Mouse (Mus musculus): ENCODE data around the gene Phf23.
"Not testable (repeated sequence)": the region's sequence is repeated elsewhere in the genome, so short reads cannot be mapped to it uniquely, and the experiment has no call there.

The Phf23 gene

DNA sequence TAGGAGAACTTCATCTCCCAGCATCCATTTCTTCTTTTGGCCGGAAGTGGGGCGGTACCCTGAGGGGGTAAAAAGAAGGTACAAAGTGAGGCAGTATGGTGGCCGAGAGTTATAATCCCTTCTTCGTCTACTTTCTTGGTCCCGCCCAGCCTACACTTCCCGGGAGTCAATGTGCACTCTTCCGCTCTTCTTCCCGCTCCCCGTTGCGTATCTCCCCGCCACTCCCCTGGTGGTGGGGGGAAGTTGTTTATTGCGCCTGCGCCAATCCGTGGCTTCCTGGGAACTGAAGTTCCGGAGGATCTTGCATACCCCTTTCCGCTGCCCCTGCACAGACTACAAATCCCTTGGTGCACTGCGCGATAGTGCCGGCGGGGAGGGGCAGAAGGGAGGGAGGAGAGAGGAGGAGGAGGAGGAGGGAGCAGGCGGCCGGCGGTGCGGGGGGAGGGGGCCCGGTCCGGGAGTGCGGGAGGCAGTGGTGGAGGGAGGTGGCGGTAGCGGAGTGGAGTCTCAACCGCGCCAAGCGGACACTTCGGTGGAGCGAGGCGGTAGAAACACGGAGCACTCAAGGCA, at the start of gene Phf23:
TSS of gene Phf23 (plus strand) at position 387 of the 570 bp plus-strand sequence.
- DNase-seq (ENCODE audit: low read depth), result peak; percentile 100

DNA sequence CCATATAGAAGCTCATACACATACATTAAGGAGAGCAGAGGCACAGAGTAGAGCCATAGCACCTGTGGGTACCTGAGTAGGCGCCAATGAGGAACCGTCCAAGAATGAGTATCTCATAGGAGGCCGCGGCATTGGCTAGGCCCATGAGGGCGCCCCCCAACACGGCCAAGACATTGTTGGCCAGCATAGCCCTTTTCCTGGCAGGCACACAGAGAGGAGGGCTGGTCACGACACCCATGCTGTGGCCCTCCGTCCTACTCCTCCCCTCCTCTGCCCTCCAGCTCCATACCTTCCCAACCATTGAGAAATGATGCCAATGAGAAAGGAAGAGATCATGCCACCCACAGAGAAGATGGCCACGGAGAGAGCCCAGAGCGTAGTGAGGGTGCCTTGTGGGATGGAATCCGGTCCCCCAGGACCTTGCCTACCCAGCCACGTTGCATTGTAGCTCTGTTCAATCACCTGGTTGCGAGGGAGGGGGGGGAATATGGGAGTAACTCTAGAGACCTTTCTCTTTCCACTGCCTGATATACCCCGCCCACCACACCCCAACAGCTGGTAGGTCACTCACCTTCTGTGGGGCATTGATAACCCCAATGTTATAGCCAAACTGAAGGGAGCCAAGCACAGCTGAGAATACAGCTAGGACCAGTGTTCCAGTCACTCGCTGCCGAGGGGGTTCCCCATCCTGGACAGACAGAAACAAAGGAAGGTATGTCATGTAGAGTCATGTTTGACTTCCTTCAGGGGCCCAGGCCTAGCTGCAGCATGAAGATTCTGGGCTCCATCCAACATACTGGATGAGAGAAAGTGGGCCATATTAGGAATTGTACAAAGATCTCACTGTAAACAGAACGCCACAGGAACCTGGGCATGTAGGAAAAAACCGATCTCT, 49.3 kb upstream of the Phf23 start:
- DNase-seq (ENCODE audit: low read depth), result no peak

DNA sequence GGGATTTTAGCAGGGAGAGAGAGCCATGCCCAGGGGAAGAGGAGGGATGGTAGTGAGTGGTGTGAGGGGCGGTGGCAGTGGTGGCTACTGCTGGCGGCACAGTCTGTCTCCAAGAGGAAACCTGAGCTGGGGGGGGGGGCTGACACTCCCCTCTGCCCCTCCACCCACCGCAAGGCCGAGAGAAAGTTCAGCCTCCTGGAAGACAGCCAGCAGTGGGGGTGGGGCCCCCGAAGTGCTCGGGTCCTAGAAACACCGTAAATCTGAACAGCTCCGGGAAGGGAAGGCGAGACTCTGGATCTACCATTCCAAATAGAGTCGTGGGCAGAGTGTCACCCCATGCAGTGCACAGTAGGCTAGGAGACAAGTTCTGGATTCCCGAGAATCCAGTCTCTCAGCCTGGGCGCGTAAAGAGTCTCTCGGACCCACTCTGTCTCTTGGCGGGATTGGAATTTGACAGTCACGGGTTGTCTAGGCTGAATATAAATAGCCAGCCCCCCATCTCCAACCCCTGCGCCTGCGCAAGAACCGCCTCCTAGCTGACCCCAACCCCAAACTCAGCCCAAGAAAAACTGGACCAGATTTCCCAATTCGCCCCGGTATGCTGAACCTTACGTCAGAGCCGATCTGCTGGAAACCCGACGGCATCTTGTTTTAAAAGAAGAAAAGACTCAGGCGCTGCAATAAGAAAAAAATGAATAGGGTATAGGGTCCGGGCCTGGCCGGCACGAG, 48.1 kb upstream of the Phf23 start:
- DNase-seq (ENCODE audit: low read depth), result peak; percentile 52

DNA sequence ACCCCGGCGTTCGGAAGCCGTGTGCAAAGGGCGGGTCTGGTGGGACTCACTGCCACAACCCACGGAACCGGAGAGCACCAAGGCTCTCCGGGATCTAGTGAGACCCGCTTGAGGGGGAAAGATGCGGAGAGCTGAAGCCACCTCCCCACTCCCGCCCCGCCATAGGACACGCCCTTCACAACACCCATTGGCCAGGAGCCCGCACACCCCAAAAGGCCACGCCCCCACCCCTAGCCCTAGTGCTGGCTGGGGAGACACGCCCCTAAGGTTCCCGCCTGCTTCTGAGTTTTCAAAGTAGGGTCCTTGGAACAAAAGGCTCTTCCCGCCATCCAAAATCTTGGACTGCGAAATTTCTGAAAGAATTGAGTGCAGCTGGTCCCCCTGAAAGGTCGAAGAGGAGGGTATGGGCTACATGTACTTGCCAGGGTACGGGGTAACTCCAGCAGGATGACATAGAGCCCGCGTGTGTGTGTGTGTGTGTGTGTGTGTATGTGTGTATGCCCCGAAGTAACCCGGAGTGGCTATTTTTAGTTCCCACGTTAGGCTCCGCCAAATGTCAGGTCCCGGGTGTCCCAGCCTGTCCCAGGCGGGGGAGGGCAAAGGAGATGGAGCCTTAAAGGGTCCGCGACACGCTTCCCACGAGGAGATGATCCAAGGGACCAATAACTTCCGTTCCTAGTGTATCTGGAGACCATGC, 47.4 kb upstream of the Phf23 start, which contains the start of gene Slc2a4:
TSS of gene Slc2a4 (minus strand) at position 123 of the 697 bp plus-strand sequence.
- DNase-seq (ENCODE audit: low read depth), result peak; percentile 92

DNA sequence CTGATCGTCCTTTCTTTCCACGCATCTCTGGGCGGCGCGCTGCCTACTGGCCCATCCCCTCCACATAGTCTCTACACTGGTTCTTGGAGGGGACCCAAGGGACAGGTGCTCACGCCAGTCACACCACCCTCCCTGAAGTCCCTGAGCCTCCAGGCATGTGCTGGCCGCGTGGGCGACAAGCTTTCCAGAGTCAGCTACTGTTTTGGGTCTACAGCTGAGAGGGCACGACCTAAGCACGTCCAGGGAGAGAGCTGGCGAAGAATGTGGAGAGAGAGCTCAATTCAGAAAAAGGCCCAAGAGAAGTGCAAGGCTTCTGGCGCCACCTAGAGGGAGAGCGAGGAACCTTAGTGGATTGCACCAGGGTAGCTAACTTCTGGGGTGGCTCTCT, 46.8 kb upstream of the Phf23 start:
- DNase-seq (ENCODE audit: low read depth), result peak; percentile 90

DNA sequence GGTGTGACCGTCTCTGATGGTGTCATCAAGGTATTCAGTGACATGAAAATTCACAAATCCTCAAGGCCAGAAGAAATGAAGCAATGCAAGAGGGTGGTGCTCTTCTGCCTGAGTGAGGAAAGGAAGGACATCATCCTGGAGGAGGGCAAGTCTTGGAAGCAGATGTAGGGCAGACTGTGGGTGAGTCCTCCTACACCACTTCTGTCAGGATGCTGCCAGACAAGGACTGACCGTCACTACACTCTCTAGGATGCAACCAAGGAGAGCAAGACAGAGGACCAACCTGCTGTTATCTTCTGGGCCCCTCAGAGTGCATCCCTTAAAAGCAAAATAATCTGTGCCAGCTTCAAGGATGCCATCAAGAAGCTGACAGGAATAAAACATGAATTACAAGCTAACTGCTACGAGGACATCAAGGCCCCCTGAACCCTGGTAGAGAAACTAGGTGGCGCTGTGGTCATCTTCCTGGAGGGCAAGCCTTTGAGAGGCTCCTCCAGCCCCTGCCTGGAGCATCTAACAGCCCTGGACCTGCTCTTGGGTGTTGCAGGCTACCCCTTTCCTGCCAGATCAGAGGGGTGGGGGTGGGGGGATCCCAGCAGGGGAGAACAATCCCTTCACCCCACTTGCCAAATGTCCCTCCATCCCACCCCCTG, 44.6 kb upstream of the Phf23 start:
- peak; percentile 50 for DNase-seq (ENCODE audit: low read depth)

DNA sequence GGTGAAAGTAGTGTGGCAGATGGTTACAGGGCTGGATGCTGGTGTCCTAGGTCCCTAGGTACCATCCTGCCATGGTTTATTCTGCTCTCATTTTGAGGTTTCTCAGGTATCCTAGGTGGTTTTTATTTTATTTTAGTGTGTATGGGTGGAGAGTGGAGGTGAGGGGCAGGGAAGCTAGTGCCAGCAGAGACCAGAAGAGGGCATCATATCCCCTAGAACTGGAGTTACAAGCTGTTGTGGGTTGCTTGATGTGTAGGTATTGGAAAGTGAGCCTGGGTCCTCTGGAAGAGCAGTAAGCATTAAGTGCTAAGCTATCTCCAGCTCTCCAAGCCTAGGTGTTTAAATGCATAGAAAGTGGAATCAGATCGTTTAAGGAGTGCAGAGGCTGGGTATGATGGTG, 43.3 kb upstream of the Phf23 start:
- peak; percentile 46 for DNase-seq (ENCODE audit: low read depth)

DNA sequence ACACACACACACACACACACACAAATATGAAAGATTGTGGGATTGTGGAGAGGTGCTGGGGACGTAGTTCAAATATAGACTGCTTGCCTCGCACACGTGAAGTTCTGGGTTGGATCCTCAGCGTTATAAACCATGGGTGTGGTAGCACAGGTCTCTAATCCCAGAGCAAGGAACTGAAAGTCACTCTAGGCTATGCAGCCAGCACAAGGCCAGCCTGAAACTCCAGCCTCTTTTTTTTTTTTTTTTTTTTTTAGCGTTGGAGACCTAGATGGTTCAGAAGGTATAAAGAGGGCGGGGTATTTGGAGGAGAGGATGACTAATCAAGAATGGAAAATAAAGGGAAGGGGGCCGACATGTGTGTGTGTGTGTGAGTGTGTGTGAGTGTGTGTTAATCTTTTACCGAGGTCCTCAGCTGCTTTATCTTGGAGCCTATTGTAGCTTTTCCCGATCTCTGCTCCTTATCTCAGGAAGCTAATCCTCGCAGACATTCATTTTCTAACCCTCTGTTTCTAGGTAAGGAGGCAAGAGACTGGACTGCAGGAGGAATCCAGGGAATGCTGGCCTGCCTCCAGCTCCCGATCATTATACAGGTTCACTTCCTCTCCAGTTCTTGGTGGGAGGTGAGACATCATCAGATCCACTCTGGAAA, 42.2 kb upstream of the Phf23 start:
- no peak for DNase-seq (ENCODE audit: low read depth)

DNA sequence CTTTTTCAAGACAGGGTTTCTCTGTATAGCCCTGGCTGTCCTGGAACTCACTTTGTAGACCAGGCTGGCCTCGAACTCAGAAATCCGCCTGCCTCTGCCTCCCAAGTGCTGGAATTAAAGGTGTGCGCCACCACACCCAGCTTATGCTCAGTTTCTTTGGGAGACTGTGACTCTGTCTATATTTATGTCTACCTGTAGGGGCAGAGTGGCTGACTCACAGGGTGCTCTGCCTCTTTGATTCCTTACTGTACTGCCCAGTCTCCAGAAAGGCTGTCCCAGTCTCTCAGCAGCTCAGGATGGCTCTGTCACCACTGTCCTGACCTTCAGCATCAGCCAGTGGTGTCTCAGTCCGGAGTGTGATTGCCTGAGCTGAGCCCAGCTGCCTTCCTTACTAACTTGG, 40.0 kb upstream of the Phf23 start:
- DNase-seq (ENCODE audit: low read depth), result not testable (repeated sequence)

DNA sequence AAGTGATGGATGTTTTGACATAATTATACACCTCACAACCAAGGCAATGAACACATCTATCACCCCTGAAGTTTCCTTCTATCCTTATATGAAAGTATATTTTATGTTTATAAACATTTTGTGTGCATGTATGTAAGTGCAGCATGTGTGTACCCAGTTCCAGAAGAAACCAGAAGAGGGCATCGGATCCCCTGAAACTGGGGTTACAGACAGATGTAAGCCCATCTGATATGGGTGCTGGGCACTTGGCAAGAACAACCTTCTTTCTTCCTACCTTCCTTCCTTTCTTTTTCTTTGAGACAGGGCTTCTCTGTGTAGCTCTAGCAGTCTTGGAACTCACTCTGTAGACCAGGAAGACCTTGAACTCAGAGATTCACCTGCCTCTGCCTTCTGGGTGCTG, 39.4 kb upstream of the Phf23 start:
- DNase-seq (ENCODE audit: low read depth), result peak; percentile 60

DNA sequence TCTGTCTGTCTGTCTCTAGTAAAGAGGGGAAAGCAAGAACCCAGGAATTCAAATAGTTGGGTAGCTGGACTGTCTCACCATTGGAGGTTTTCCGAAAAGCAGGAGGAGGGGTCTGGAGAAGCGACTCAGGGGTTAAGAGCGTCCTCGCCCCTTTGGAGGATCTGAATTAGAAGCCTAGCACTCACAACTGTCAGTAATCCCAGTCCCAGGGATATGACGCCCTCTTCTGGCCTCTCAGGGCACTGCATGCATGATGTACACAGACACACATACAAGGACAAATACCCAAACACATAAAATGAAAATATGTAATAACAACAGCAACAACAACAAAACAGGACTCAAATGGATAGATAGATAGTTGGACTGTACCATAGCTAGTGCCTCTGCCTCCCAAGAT, 35.0 kb upstream of the Phf23 start:
- peak; percentile 39 for DNase-seq (ENCODE audit: low read depth)

DNA sequence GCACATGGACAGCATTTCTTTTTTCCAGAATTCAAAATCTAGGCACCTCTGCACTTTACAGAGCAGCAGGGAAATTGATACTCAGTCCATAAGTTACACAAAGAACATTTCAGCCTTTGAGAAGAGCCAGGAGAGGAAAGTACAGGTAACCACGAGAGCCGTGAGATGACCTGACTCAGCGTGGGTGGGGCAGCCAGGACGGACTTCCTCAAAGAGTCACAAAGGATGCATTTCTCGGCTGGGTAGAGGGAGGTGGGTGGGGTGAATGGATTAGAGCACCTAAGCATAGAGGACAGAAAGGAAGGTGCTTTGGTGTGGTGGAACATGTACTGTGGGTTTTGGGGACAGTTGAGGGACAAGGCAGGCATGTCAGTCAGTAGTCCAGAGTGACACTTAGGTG, 33.7 kb upstream of the Phf23 start:
- no peak for DNase-seq (ENCODE audit: low read depth)

DNA sequence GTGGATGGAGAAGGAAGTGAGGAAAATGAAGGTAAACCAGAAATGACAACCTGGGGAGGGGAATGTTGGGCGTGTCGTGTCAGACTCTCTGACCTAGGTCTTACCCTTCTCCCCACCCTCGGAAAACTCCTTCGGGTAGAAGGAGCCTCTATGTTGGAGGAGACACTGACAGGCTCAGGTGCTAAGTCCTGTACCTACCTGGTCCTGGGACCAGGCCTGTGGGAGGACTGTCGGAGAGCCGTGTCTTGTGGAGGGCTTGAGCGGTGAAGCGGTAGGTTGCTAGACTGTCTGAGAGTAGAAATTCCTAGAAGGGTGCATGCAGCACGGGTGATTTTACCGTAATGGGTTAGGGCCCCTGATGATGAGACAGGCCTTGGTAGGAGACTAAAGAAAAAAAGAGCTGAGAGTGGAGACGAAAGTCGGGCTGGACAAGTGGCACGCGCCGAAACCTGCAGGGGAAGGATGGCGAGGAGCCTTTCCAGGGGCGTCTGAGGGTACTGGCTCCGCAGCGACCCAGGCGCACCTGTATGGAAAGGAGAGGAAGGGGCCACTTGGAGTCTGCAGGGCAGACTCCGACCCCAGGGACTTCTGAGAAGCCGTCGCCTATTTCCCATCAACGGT, 30.8 kb upstream of the Phf23 start, which contains the start of gene Cldn7:
TSS of gene Cldn7 (plus strand) at position 130 of the 621 bp plus-strand sequence.
- DNase-seq (ENCODE audit: low read depth), result no peak

DNA sequence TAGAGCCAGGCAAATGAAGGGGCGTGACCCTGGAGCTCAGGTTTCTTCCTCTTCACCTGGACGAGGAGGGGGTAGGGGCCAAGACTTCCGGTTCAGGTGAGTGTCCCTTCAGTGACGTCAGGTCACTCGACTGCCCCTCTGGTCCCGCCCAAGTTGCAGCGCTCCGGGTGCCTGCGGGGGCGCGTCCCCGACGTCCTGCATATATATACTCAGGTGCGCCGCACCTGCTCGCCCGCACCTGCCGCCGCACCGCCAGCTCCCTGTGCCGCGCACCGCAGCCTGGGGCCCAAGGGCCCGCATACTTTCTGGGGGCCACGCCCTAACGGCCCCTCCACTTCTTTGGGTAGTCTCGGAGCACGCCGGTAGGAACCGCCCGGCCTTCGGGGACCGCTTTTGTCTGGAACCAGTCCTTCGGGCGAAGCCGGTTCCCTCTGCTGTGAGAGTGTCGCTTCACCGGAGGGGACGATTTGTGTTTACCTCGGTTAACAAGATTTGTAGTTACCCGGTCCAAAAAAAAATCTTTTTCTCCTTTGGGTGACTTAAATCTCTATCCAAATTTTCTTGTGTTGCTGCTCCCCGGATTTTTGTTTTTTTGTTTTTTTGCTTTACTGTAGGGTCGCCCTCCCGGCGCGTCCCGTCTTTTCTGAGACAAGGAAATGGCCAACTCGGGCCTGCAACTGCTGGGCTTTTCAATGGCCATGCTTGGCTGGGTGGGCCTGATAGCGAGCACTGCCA, 30.1 kb upstream of the Phf23 start:
- DNase-seq (ENCODE audit: low read depth), result no peak

DNA sequence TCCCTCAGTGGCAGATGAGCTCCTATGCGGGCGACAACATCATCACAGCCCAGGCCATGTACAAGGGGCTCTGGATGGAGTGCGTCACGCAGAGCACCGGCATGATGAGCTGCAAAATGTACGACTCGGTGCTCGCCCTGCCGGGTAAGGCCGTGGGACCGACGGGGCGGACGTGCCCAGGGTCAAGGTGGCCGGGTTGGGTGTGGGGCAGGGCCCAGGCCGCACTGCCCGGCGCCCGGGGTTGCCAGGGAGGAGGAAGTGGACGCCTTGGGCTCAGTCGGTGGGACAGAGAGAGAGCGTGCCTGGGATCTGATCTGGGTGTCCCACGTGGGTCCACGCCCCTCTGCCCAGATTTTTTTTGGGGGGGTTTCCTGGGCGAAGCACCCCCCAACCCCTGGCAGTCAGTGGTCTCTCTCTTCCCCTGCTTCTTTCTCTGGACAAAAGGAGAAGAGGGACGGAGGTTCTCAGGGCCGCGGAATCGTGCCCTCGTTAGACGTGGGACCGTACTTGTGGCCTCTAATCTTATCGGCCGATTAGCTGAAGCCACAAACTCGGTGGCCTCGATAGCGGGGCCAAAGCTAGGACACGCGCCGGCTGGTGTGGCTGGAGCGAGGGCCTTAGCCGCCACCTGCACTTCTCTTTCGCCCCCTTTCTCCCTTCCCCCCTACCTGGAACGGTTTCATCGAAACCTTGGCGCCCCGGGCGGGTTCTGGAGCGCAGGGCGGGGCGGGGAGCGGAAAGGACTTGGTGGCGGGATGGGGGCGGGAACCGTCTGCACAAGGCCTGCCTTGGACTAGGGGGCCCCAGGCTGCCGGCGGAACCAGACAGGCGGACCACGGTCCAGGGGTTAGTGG, 29.3 kb upstream of the Phf23 start:
- DNase-seq (ENCODE audit: low read depth), result no peak

DNA sequence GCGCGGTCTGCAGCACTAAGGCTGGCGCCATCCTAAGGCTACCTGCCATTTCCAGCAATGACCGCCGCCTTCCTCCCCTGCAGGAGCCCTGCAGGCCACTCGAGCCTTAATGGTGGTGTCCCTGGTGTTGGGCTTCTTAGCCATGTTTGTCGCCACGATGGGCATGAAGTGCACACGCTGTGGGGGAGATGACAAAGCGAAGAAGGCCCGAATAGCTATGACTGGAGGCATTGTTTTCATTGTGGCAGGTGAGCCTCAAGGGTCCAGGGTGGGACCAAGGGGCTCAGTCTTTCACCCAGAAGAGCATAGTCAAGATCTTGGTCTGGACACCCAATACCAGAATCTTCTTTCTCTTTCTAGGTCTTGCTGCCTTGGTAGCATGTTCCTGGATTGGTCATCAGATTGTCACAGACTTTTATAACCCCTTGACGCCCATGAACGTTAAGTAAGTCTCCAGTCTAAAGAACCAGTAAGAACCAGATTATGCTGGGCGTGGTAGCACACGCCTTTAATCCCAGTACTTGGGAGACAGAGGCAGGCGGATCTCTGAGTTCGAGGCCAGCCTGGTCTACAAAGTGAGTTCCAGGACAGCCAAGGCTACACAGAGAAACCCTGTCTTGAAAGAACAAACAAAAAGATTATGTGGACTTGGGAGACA, 28.6 kb upstream of the Phf23 start:
- no peak for DNase-seq (ENCODE audit: low read depth)

DNA sequence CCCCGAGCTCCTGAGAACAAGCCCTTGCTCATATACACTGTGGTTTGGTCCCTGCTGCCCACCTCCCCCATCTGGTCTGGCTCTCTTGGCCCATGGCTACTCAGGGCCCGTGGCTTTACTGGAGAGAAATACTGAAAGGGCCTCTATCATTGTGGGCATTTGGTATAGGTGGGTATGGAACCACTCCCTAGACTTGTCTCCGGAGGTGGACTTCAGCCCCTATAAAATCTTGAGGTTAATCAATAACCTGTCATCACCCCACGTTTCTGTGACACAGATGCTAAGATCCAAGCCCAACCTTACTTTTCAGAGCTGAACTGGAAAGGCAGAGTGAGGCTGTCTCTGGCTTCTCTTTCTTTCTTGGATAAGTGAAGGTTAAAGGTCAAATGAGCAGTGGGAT, 26.8 kb upstream of the Phf23 start:
- DNase-seq (ENCODE audit: low read depth), result no peak

DNA sequence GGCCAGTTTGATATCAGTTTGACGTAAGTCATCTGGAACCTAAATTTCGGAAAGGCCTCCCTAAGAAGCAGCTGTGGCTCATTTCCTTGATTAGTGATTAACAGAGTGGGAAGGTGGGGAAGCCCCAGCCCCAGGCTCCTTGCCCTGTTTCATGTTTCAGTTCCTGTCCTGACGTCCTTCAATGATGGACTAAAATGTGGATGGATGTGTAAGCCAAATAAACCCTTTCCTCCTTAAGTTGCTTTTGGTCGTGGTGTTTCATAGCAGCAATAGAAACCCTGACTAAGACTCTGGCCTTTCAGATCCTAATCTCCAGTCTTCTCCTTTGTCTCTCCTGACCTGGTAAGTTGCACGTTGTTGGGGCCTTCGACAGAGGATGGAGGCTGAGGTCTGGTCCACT, 25.4 kb upstream of the Phf23 start:
- no peak for DNase-seq (ENCODE audit: low read depth)

Data from 416B (cell line).